Mouse (Mus musculus): ENCODE data around the gene Slc11a2.
A peak's percentile ranks its signal among the peaks of the same experiment; 100 is the strongest.
"Not testable (repeated sequence)": the region's sequence is repeated elsewhere in the genome, so short reads cannot be mapped to it uniquely, and the experiment has no call there.

The Slc11a2 gene

GRCm38 (mm10) chr15:100402347-100402746, 22.5 kb downstream of the Slc11a2 start:
- DNase-seq: no peak

- DNase-seq: no peak
Measured at GRCm38 (mm10) chr15:100401811-100402210, 23.1 kb downstream of the Slc11a2 start.

- no peak for DNase-seq
Measured at GRCm38 (mm10) chr15:100400592-100401250, 24.2 kb downstream of the Slc11a2 start.

GRCm38 (mm10) chr15:100395561-100395960, 29.3 kb downstream of the Slc11a2 start:
- DNase-seq: no peak

DNA sequence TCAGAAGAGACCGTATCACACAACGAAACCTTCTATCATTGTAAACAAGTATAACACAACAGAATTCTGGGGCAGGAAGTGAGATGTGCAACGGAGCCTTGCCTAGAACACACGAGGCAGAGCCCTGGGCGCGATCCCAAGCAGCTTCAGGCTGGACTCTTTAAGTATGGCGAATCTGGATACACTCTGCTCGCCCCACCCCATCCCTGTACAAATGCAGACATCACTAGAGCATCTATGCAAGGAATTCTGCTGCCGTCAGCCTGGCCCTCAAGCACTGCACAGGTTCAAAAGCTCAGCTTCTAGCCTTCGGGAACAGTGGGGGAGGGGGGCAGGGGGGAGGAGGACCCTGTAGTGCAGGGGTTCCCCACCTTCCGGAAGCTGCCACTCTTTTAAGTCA, 31.9 kb downstream of the Slc11a2 start:
- DNase-seq: no peak

DNA sequence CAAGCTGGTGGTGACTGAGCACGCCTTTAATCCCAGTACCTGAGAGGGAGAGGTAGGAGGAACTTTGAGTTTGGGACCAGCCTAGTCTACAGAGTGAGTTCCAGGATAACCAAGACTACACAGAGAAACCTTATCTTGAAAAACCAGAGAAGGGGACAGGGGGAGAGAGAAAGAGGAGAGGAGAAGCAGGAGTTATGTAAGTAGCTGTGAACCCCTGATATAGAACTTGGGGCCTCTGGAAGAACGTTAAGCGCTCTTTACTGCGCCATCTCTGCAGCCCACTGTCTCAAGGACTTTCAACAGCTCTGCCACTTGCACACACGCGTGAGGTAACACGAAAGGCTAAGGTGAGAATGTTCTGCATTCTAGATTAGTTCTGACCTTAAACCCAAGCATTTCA, 33.3 kb downstream of the Slc11a2 start:
- no peak for DNase-seq

GRCm38 (mm10) chr15:100391066-100391465, 33.8 kb downstream of the Slc11a2 start:
- no peak for DNase-seq

GRCm38 (mm10) chr15:100388886-100389285, 36.0 kb downstream of the Slc11a2 start:
- no peak for DNase-seq

- peak; percentile 47 for DNase-seq
Measured at GRCm38 (mm10) chr15:100388224-100388835, 36.5 kb downstream of the Slc11a2 start.

DNA sequence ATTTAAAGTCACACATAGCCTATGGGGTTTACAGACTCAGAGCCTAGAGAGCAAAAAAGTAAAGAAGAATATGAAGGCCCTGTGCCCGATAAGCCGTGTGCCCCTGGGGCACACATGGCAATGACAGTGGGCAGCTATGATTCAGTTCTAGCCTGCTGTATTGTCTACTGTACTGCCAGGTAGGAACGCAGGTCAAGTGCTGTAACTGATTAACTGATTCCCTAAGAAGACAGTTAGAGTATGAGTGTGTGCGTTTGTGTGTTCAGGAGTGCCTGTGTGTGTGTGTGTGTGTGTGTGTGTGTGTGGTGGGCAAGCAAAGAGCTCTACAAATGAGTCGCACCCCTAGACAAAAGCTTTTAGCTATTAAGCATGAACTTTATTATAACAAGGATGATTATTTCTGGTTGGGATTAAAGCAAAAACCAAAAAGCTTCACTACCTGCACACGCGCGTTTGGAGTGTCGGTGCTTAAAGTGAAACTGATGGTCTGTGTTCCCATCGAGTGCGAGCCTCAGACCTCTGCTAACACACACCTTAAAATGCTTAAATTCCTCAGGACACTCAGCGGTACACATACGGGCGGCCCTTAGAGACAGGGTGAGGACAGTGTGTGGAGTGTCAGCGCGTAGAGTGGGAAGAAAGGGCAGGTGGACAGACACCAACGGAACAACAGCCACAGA, 37.2 kb downstream of the Slc11a2 start:
- no peak for DNase-seq

- DNase-seq: no peak
Measured at GRCm38 (mm10) chr15:100385705-100386104, 39.2 kb downstream of the Slc11a2 start.

DNA sequence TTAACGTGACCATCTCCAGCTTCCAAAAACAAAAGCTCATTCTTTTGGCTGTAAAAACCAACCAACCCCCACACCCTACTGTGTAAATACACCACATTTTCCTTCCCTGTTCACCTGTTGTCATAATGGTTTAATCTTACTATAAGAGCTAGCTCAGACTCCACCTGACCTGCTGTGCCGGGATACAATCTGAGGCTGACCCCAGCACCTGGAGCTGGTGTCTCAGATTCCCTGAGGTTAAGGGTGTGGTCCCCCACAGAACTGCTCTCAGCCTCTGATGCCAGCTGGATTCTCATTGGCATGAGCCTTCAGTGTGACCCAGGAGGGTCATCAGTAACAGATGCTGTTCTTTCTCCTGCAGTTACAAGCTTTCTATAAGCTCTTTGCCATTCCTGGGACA, 44.8 kb downstream of the Slc11a2 start:
- DNase-seq: no peak

DNA sequence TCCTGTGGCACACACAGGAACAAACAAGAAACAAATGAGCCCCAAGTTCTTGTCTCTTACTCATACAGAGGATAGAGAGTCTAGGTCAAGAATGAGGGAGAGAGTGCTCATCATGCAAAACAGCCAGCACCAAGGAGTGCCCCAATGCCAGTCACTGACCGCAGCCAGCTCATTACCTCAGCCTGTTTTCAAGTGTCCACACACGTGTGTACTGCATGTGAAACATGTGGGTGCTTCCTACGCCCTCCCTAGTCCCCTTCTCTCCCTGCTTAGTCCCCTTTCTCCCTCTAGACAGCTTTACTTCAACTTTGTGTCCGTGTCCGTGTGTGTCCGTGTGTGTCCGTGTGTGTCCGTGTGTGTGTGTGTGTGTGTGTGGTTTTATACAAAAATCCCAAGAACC, 45.2 kb downstream of the Slc11a2 start:
- DNase-seq: no peak

- not testable (repeated sequence) for DNase-seq
Measured at GRCm38 (mm10) chr15:100377847-100378505, 46.9 kb downstream of the Slc11a2 start.

DNA sequence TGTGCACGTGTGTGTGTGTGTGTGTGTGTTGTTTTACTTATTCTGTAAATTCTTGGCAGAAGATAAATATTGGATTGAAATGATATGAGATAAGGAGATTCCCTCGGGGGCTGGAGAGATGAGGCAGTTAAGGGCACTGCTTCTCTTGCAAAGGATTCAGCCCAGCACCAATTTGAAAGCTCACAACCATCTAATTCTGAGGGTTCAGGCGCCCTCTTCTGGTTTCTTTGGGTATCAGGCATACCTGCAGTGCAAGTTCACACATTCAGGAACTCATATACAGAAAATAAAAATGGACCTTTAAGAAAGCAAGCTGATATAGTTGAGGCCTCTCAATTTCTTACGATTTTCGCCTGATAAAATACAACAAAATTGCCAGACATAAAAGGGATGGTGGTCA, 49.8 kb downstream of the Slc11a2 start:
- DNase-seq: peak; percentile 56

GRCm38 (mm10) chr15:100367119-100367518, 57.8 kb downstream of the Slc11a2 start:
- DNase-seq: no peak

GRCm38 (mm10) chr15:100365967-100366366, 58.9 kb downstream of the Slc11a2 start:
- not testable (repeated sequence) for DNase-seq

DNA sequence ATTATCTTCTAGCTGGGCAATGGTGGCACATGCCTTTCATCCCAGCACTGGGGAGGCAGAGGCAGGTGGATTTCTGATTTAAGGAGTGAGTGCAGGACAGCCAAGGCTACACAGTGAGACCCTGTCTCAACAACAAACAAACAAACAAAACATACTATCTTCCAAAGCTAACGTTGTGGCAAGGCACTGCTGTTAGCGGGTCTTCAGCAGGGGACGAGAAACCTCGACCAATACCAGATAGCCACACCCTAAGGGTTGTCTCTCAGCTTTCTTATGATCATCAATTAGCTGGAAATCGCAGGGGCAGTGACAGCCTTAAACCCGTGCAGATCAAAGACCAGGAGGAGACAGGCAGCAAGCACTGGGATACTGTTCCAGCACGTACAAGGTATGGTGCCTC, 60.6 kb downstream of the Slc11a2 start, which contains the start of gene Higd1c:
TSS of gene Higd1c (plus strand) at position 301 of the 400 bp plus-strand sequence.
- no peak for DNase-seq

- DNase-seq: no peak
Measured at GRCm38 (mm10) chr15:100355876-100356275, 69.0 kb downstream of the Slc11a2 start.

GRCm38 (mm10) chr15:100353399-100353798, 71.5 kb downstream of the Slc11a2 start:
- DNase-seq: not testable (repeated sequence)

DNA sequence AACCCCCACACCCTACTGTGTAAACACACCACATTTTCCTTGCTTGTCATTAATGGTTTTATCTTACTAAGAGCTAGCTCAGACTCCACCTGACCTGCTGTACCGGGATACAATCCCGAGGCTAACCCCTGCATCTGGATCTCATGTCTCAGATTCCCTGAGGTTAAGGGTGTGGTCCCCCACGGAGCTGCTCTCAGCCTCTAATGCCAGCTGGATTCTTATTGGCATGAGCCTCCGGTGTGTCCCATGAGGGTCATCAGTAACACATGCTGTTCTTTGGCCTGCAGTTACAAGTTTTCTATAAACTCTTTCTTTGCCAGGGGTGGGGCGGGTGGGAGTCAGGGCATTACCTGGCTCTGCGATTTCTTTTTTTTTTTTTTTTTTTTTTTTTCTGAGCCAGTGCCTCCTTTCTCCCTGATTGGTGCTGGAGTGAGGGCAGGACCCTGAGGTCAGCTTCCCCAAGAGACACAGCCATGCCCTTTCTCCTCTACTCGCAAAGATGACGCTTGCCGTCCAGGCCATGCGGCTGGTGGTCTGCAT, 72.1 kb downstream of the Slc11a2 start, which contains the start of the genes Methig1 and Mettl7a2:
TSS of gene Methig1 (plus strand) at position 439 of the 540 bp plus-strand sequence.
TSS of gene Mettl7a2 (plus strand) at position 490 of the 540 bp plus-strand sequence.
- DNase-seq: no peak

DNA sequence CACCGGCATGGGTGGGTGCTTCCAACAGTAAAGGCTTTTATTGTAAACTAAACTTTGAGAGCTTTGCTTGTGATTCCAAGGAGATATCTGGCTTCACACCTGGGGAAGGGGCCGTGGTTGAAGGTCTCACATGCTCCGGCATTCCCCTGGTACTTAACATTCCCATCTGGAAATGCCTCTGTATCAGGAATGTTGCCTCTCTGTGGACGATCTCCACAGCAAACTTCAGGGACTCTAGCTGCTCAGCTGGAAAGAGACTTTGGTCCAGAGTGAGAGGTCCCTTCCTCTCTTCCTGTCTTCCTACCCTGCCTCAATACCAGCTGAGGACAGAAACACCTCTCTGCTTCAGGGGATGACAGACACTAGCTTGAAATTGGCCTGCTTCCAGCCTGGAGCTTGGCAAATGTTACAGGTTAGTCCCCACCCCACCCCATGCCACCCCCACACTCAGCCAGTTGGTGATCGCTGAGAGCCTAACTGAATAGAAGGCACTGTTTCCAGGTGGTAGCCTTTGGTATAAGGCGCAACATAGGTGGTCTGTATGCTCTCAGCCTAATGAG, 73.3 kb downstream of the Slc11a2 start:
- no peak for DNase-seq

- no peak for DNase-seq
Measured at GRCm38 (mm10) chr15:100349496-100349895, 75.4 kb downstream of the Slc11a2 start.

Data from thymus, postnatal 14 days (tissue).